Mouse (Mus musculus): Measurements from ENCODE around the gene Il12a. TPM values are rescaled to one million over a fixed set of nuclear protein-coding genes. Genes with fewer than 3 reads are reported as not detected.
"Not testable (repeated sequence)": the region's sequence is repeated elsewhere in the genome, so short reads cannot be mapped to it uniquely, and the experiment has no call there.

Gene Il12a
- total and polyA plus RNA-seq, 2 experiments from 2014 or later = 0.12 TPM; not detected in 1

GRCm38 (mm10) chr3:68717346-68717745 lies 26.9 kb downstream of the Il12a start:
- WGBS = 33% methylated on average over 5 of the region's 5 CpGs
- H3K36me3 ChIP-seq (replicated peaks; ENCODE audit: control insufficient read depth, insufficient read depth, low read length) = not testable (repeated sequence)
- peak; percentile 49 for DNase-seq (ENCODE audit: low spot score)

GRCm38 (mm10) chr3:68719229-68719819 lies 28.9 kb downstream of the Il12a start:
- Histone ChIP-seq H3K27ac (ENCODE audit: low read depth) (no peak overlapping the region), H3K4me1 (ENCODE audit: control insufficient read depth, insufficient read depth) (no peaks in the 10 kb centered on the region), H3K9ac (replicated peaks; ENCODE audit: low read depth, low read length) (no peak overlapping the region), H3K4me2 (ENCODE audit: low read depth, low read length) (no peak overlapping the region), H3K4me3 (ENCODE audit: low read depth, low read length) (no peak overlapping the region), H3K27me3 (ENCODE audit: control insufficient read depth, insufficient read depth, low read length) (no peaks in the 10 kb centered on the region), H3K36me3 (replicated peaks; ENCODE audit: control insufficient read depth, insufficient read depth, low read length) (no peaks in the 10 kb centered on the region), H3K9me3 (replicated peaks; ENCODE audit: control insufficient read depth, low read length) (no peaks in the 10 kb centered on the region)
- TF ChIP-seq CTCF (IDR thresholded peaks at IDR 0.05; ENCODE audit: low read depth) = no peak
- TF ChIP-seq EP300 (IDR thresholded peaks at IDR 0.05; ENCODE audit: low read depth) = no peak
- DNase-seq (ENCODE audit: low spot score) = no peak
- 72% methylated on average over 8 of the region's 8 CpGs for WGBS
- no peak for ATAC-seq (ENCODE audit: insufficient read depth, low read depth)

More at GRCm38 (mm10) chr3:68717346-68717745, 26.9 kb downstream of the Il12a start:
- H3K27me3 ChIP-seq (ENCODE audit: control insufficient read depth, insufficient read depth, low read length); H3K9ac ChIP-seq (replicated peaks; ENCODE audit: low read depth, low read length); H3K4me3 ChIP-seq (ENCODE audit: low read depth, low read length); ATAC-seq (ENCODE audit: insufficient read depth, low read depth); H3K4me1 ChIP-seq (ENCODE audit: control insufficient read depth, insufficient read depth); H3K4me2 ChIP-seq (ENCODE audit: low read depth, low read length); H3K27ac ChIP-seq (ENCODE audit: low read depth); H3K9me3 ChIP-seq (replicated peaks; ENCODE audit: control insufficient read depth, low read length): not testable (repeated sequence)
- TF ChIP-seq CTCF (IDR thresholded peaks at IDR 0.05; ENCODE audit: low read depth) = peak; percentile 56

- no peak for DNase-seq (ENCODE audit: low spot score)
- no peak overlapping the region for H3K4me3 ChIP-seq (ENCODE audit: low read depth, low read length)
- TF ChIP-seq EP300 (IDR thresholded peaks at IDR 0.05; ENCODE audit: low read depth) (no peak), CTCF (IDR thresholded peaks at IDR 0.05; ENCODE audit: low read depth) (peak; percentile 72)
- H3K4me2 ChIP-seq (ENCODE audit: low read depth, low read length) = no peak overlapping the region
- WGBS = 44% methylated on average over 13 of the region's 13 CpGs
- H3K27me3 ChIP-seq (ENCODE audit: control insufficient read depth, insufficient read depth, low read length) = no peaks in the 10 kb centered on the region
- H3K27ac ChIP-seq (ENCODE audit: low read depth) = no peak overlapping the region
- no peak for ATAC-seq (ENCODE audit: insufficient read depth, low read depth)
- no peaks in the 10 kb centered on the region for H3K4me1 ChIP-seq (ENCODE audit: control insufficient read depth, insufficient read depth)
- H3K9me3 ChIP-seq (replicated peaks; ENCODE audit: control insufficient read depth, low read length) = no peaks in the 10 kb centered on the region
- H3K36me3 ChIP-seq (replicated peaks; ENCODE audit: control insufficient read depth, insufficient read depth, low read length) = no peaks in the 10 kb centered on the region
- no peak overlapping the region for H3K9ac ChIP-seq (replicated peaks; ENCODE audit: low read depth, low read length)
Measured at GRCm38 (mm10) chr3:68720258-68720657, 29.8 kb downstream of the Il12a start.

GRCm38 (mm10) chr3:68741955-68742354 lies 51.5 kb downstream of the Il12a start:
- no peak for TF ChIP-seq EP300 (IDR thresholded peaks at IDR 0.05; ENCODE audit: low read depth)
- TF ChIP-seq CTCF (IDR thresholded peaks at IDR 0.05; ENCODE audit: low read depth) = no peak
- ATAC-seq (ENCODE audit: insufficient read depth, low read depth) (no peak), DNase-seq (ENCODE audit: low spot score) (no peak)
- H3K9me3 ChIP-seq (replicated peaks; ENCODE audit: control insufficient read depth, low read length) = no peaks in the 10 kb centered on the region
- no peak overlapping the region for H3K4me2 ChIP-seq (ENCODE audit: low read depth, low read length)
- H3K27ac ChIP-seq (ENCODE audit: low read depth) = no peak overlapping the region
- no peak overlapping the region for H3K4me3 ChIP-seq (ENCODE audit: low read depth, low read length)
- H3K9ac ChIP-seq (replicated peaks; ENCODE audit: low read depth, low read length) = no peak overlapping the region
- WGBS = 55% methylated on average over 7 of the region's 7 CpGs
- no peaks in the 10 kb centered on the region for H3K4me1 ChIP-seq (ENCODE audit: control insufficient read depth, insufficient read depth)
- H3K36me3 ChIP-seq (replicated peaks; ENCODE audit: control insufficient read depth, insufficient read depth, low read length) = no peaks in the 10 kb centered on the region
- no peaks in the 10 kb centered on the region for H3K27me3 ChIP-seq (ENCODE audit: control insufficient read depth, insufficient read depth, low read length)

- no peak overlapping the region for H3K27ac ChIP-seq (ENCODE audit: low read depth)
- DNase-seq (ENCODE audit: low spot score) (no peak), ATAC-seq (ENCODE audit: insufficient read depth, low read depth) (no peak)
Measured at GRCm38 (mm10) chr3:68742718-68743471, 52.5 kb downstream of the Il12a start.

GRCm38 (mm10) chr3:68743472-68743732 lies 53.0 kb downstream of the Il12a start:
- no peak for ATAC-seq (ENCODE audit: insufficient read depth, low read depth)
- Histone ChIP-seq H3K9ac (replicated peaks; ENCODE audit: low read depth, low read length) (no peak overlapping the region), H3K4me2 (ENCODE audit: low read depth, low read length) (no peak overlapping the region), H3K9me3 (replicated peaks; ENCODE audit: control insufficient read depth, low read length) (no peaks in the 10 kb centered on the region), H3K4me3 (ENCODE audit: low read depth, low read length) (no peak overlapping the region), H3K36me3 (replicated peaks; ENCODE audit: control insufficient read depth, insufficient read depth, low read length) (no peaks in the 10 kb centered on the region), H3K27me3 (ENCODE audit: control insufficient read depth, insufficient read depth, low read length) (no peaks in the 10 kb centered on the region), H3K27ac (ENCODE audit: low read depth) (no peak overlapping the region), H3K4me1 (ENCODE audit: control insufficient read depth, insufficient read depth) (no peaks in the 10 kb centered on the region)
- TF ChIP-seq EP300 (IDR thresholded peaks at IDR 0.05; ENCODE audit: low read depth) (no peak), CTCF (IDR thresholded peaks at IDR 0.05; ENCODE audit: low read depth) (no peak)
- no peak for DNase-seq (ENCODE audit: low spot score)
- WGBS = 56% methylated on average over 3 of the region's 3 CpGs

More at GRCm38 (mm10) chr3:68742718-68743471, 52.5 kb downstream of the Il12a start:
- H3K9me3 ChIP-seq (replicated peaks; ENCODE audit: control insufficient read depth, low read length) = no peaks in the 10 kb centered on the region
- H3K27me3 ChIP-seq (ENCODE audit: control insufficient read depth, insufficient read depth, low read length) = no peaks in the 10 kb centered on the region
- H3K4me3 ChIP-seq (ENCODE audit: low read depth, low read length) = no peak overlapping the region
- 57% methylated on average over 9 of the region's 9 CpGs for WGBS
- no peaks in the 10 kb centered on the region for H3K4me1 ChIP-seq (ENCODE audit: control insufficient read depth, insufficient read depth)
- no peak overlapping the region for H3K9ac ChIP-seq (replicated peaks; ENCODE audit: low read depth, low read length)
- no peaks in the 10 kb centered on the region for H3K36me3 ChIP-seq (replicated peaks; ENCODE audit: control insufficient read depth, insufficient read depth, low read length)
- no peak overlapping the region for H3K4me2 ChIP-seq (ENCODE audit: low read depth, low read length)
- TF ChIP-seq EP300 (IDR thresholded peaks at IDR 0.05; ENCODE audit: low read depth) = no peak
- TF ChIP-seq CTCF (IDR thresholded peaks at IDR 0.05; ENCODE audit: low read depth) = no peak
